Mouse (Mus musculus): ENCODE results near the gene Cry1. TPM values are rescaled to one million over a fixed set of nuclear protein-coding genes. Genes with fewer than 3 reads are reported as not detected.

Cry1 gene
- polyA plus RNA-seq, 1 experiment from 2014 or later, result 19.7 TPM

- Histone ChIP-seq H3K4me2 (ENCODE audit: low read depth, low read length) (no peak overlapping the region), H3K4me1 (ENCODE audit: control insufficient read depth, insufficient read depth, low read length) (no peaks in the 10 kb centered on the region), H3K4me3 (ENCODE audit: low read length) (no peak overlapping the region), H3K27ac (ENCODE audit: low read length) (no peak overlapping the region), H3K9ac (ENCODE audit: low read length) (no peak overlapping the region), H3K27me3 (ENCODE audit: control insufficient read depth, insufficient read depth, low read length) (no peaks in the 10 kb centered on the region), H3K9me3 (replicated peaks; ENCODE audit: control insufficient read depth, low read length) (peaks cover 4% of the 10 kb centered on the region; the same call in 1 of the 2 replicates), H3K36me3 (ENCODE audit: control insufficient read depth, insufficient read depth) (no peaks in the 10 kb centered on the region)
- 53% methylated on average over 7 of the region's 7 CpGs for WGBS
- ATAC-seq (replicated peaks; ENCODE audit: extremely low read depth, insufficient read depth, low FRiP score), result no peak
Observed at GRCm38 (mm10) chr10:85204255-85204855, 19.5 kb upstream of the Cry1 start.

DNA sequence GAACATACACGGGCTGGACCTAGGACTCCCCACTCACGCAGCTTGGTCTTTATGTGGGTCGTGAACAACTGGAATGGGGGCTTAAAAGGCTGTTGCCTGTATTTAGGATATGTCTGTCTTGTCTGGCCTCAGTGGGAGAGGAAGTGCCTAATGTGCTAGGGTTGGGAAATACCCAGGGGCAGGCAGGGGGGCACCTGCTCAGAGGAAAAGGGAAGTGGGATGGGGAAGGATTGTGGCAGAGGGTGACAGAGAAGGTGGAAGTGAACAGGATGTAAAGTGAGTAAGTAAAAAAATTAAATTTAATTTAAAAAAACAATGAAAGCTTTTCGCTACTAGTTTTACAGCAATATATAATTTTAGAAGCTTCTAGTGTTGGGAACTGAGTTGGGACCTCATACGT is 9.7 kb upstream of the Cry1 start:
- Histone ChIP-seq H3K4me1 (ENCODE audit: control insufficient read depth, insufficient read depth, low read length) (no peaks in the 10 kb centered on the region), H3K27me3 (ENCODE audit: control insufficient read depth, insufficient read depth, low read length) (no peaks in the 10 kb centered on the region), H3K4me3 (ENCODE audit: low read length) (no peak overlapping the region), H3K36me3 (ENCODE audit: control insufficient read depth, insufficient read depth) (no peaks in the 10 kb centered on the region), H3K9ac (ENCODE audit: low read length) (no peak overlapping the region), H3K27ac (ENCODE audit: low read length) (no peak overlapping the region), H3K9me3 (replicated peaks; ENCODE audit: control insufficient read depth, low read length) (no peaks in the 10 kb centered on the region), H3K4me2 (ENCODE audit: low read depth, low read length) (no peak overlapping the region)
- no peak for ATAC-seq (replicated peaks; ENCODE audit: extremely low read depth, insufficient read depth, low FRiP score)
- 73% methylated on average over 5 of the region's 5 CpGs for WGBS

- H3K4me1 ChIP-seq (ENCODE audit: control insufficient read depth, insufficient read depth, low read length), result no peaks in the 10 kb centered on the region
- ATAC-seq (replicated peaks; ENCODE audit: extremely low read depth, insufficient read depth, low FRiP score), result no peak
- H3K27ac ChIP-seq (ENCODE audit: low read length), result no peak overlapping the region
- WGBS, result 75% methylated on average over 3 of the region's 3 CpGs
- H3K27me3 ChIP-seq (ENCODE audit: control insufficient read depth, insufficient read depth, low read length), result no peaks in the 10 kb centered on the region
- H3K36me3 ChIP-seq (ENCODE audit: control insufficient read depth, insufficient read depth), result no peaks in the 10 kb centered on the region
- no peaks in the 10 kb centered on the region for H3K9me3 ChIP-seq (replicated peaks; ENCODE audit: control insufficient read depth, low read length)
- H3K9ac ChIP-seq (ENCODE audit: low read length), result no peak overlapping the region
- no peak overlapping the region for H3K4me3 ChIP-seq (ENCODE audit: low read length)
- H3K4me2 ChIP-seq (ENCODE audit: low read depth, low read length), result no peak overlapping the region
Observed at GRCm38 (mm10) chr10:85193321-85193720, 8.5 kb upstream of the Cry1 start.

DNA sequence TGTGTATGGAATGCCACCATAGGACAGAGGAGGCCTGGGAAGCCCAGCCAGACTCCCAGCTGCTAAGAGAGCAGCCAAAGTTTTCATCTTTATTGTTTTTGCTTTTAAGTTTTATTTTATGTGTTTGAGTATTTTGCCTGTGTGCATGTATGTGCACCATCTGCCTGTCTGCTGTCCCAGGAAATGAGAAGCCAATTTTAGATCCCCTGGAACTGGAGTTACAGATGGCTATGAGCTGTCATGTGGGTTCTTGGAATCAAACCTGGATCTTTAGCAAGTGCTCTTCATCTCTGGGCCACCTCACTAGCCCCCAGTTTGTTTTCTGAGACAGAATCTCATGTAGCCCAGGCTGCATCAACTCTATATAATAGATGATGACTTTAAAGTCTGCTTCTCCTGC is 5.8 kb upstream of the Cry1 start:
- Histone ChIP-seq H3K36me3 (ENCODE audit: control insufficient read depth, insufficient read depth) (no peaks in the 10 kb centered on the region), H3K4me2 (ENCODE audit: low read depth, low read length) (no peak overlapping the region), H3K4me3 (ENCODE audit: low read length) (no peak overlapping the region), H3K9ac (ENCODE audit: low read length) (no peak overlapping the region), H3K27me3 (ENCODE audit: control insufficient read depth, insufficient read depth, low read length) (no peaks in the 10 kb centered on the region), H3K9me3 (replicated peaks; ENCODE audit: control insufficient read depth, low read length) (no peaks in the 10 kb centered on the region), H3K4me1 (ENCODE audit: control insufficient read depth, insufficient read depth, low read length) (peaks cover 3% of the 10 kb centered on the region; the same call in 1 of the 2 replicates), H3K27ac (ENCODE audit: low read length) (no peak overlapping the region)
- ATAC-seq (replicated peaks; ENCODE audit: extremely low read depth, insufficient read depth, low FRiP score), result no peak

DNA sequence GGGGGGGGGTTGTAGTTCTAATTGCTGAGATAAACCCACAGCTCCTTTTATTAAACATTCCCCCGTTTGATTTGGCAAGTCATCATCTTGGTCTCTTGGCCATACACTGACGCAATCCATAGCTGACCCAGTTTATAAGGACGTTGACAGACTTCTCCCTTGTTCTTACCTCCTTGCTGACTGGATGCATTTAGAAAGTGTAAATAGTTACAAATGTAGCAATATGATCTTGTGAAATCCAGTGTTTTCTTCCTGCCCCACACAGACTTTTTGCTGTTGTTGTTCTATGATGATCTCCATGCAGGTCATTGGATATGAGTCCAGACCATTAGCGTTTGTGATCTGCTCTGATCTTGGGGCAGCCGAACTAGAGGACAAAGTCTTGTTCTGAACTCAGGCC is 5.1 kb upstream of the Cry1 start:
- no peak for ATAC-seq (replicated peaks; ENCODE audit: extremely low read depth, insufficient read depth, low FRiP score)
- Histone ChIP-seq H3K9ac (ENCODE audit: low read length) (no peak overlapping the region), H3K27me3 (ENCODE audit: control insufficient read depth, insufficient read depth, low read length) (no peaks in the 10 kb centered on the region), H3K27ac (ENCODE audit: low read length) (no peak overlapping the region), H3K36me3 (ENCODE audit: control insufficient read depth, insufficient read depth) (no peaks in the 10 kb centered on the region), H3K9me3 (replicated peaks; ENCODE audit: control insufficient read depth, low read length) (no peaks in the 10 kb centered on the region), H3K4me3 (ENCODE audit: low read length) (no peak overlapping the region), H3K4me1 (ENCODE audit: control insufficient read depth, insufficient read depth, low read length) (peaks cover 3% of the 10 kb centered on the region; the same call in 1 of the 2 replicates), H3K4me2 (ENCODE audit: low read depth, low read length) (no peak overlapping the region)
- WGBS, result 78% methylated on average over 5 of the region's 5 CpGs

DNA sequence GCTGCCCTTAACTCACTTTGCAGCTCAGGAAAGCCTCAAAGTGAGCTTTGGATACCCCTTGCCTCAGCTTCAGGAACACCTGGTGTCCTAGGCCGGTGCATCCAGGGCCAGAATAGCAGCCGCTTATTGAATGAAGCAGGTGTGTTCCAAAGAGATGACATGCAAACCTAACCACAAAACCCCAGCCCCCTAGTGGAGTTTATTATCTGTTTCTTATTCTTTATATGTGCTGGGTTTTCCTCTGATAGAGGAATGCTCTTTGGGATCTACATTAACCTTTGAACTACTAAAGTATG is 1.6 kb upstream of the Cry1 start:
- H3K4me2 ChIP-seq (ENCODE audit: low read depth, low read length), result no peak overlapping the region
- H3K9ac ChIP-seq (ENCODE audit: low read length), result no peak overlapping the region
- WGBS, result 90% methylated on average over 2 of the region's 2 CpGs
- H3K36me3 ChIP-seq (ENCODE audit: control insufficient read depth, insufficient read depth), result no peaks in the 10 kb centered on the region
- peaks cover 12% of the 10 kb centered on the region for H3K4me1 ChIP-seq (ENCODE audit: control insufficient read depth, insufficient read depth, low read length)
- ATAC-seq (replicated peaks; ENCODE audit: extremely low read depth, insufficient read depth, low FRiP score), result no peak
- no peaks in the 10 kb centered on the region for H3K27me3 ChIP-seq (ENCODE audit: control insufficient read depth, insufficient read depth, low read length)
- H3K4me3 ChIP-seq (ENCODE audit: low read length), result no peak overlapping the region
- no peak overlapping the region for H3K27ac ChIP-seq (ENCODE audit: low read length)
- no peaks in the 10 kb centered on the region for H3K9me3 ChIP-seq (replicated peaks; ENCODE audit: control insufficient read depth, low read length)

DNA sequence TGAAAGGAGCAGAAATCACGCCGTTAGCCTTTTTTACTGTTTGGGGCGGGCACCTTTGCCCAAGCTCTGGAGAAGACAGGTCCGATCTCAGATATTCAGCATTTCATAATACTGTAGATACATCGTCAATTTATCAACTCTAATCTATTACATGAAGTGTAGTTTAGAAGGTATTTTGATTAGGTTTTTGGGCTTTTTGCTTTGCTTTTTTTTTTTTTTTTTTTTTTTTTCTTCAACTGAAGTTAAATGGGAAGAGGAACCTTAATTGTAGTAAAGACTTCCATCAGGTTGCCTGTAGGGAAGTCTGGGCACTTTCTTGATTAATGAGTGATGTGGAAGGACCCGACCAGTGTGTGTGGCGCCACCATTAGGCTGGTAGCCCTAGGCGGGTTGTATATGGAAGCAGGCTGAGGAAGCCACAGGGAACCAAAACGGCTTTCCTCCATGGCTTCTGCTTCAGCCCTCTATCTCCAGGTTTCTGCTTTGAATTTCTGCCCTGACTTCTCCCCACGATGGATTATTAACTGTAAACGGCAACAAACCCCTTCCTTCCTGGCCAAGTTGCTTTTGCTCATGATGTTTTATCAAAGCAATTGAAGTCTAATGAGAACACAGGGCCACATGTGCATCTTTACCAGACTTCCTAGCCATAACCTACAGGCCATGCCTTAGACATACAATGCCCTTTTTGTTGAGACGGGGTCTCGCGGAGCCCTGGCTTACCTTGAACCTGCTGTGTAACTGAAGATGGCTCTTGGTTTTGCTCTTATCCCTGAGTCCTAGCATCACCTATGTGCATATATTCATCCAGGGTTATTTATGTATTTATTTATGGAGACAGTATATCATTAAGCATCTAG is 1.0 kb upstream of the Cry1 start:
- WGBS, result 27% methylated on average over 14 of the region's 14 CpGs

GRCm38 (mm10) chr10:85184201-85184963 is 482 bp downstream of the Cry1 start:
- Histone ChIP-seq H3K9me3 (replicated peaks; ENCODE audit: control insufficient read depth, low read length) (no peaks in the 10 kb centered on the region), H3K27ac (ENCODE audit: low read length) (peak overlapping the region; percentile 47), H3K4me1 (ENCODE audit: control insufficient read depth, insufficient read depth, low read length) (peaks cover 12% of the 10 kb centered on the region), H3K4me2 (ENCODE audit: low read depth, low read length) (peak overlapping the region; percentile 99), H3K36me3 (ENCODE audit: control insufficient read depth, insufficient read depth) (no peaks in the 10 kb centered on the region), H3K9ac (ENCODE audit: low read length) (peak overlapping the region; percentile 82), H3K4me3 (ENCODE audit: low read length) (peak overlapping the region; percentile 77), H3K27me3 (ENCODE audit: control insufficient read depth, insufficient read depth, low read length) (no peaks in the 10 kb centered on the region)
- under 1% methylated on average over 95 of the region's 95 CpGs for WGBS
- peak; percentile 29 for ATAC-seq (replicated peaks; ENCODE audit: extremely low read depth, insufficient read depth, low FRiP score)

More for the DNA sequence above, 1.0 kb upstream of the Cry1 start:
- H3K4me3 ChIP-seq (ENCODE audit: low read length), result peak overlapping the region; percentile 77
- H3K4me1 ChIP-seq (ENCODE audit: control insufficient read depth, insufficient read depth, low read length), result peaks cover 12% of the 10 kb centered on the region
- H3K27me3 ChIP-seq (ENCODE audit: control insufficient read depth, insufficient read depth, low read length), result no peaks in the 10 kb centered on the region
- no peaks in the 10 kb centered on the region for H3K36me3 ChIP-seq (ENCODE audit: control insufficient read depth, insufficient read depth)
- H3K4me2 ChIP-seq (ENCODE audit: low read depth, low read length), result peak overlapping the region; percentile 99
- H3K9ac ChIP-seq (ENCODE audit: low read length), result peak overlapping the region; percentile 82
- ATAC-seq (replicated peaks; ENCODE audit: extremely low read depth, insufficient read depth, low FRiP score), result no peak
- peak overlapping the region; percentile 89 for H3K27ac ChIP-seq (ENCODE audit: low read length)
- H3K9me3 ChIP-seq (replicated peaks; ENCODE audit: control insufficient read depth, low read length), result no peaks in the 10 kb centered on the region

DNA sequence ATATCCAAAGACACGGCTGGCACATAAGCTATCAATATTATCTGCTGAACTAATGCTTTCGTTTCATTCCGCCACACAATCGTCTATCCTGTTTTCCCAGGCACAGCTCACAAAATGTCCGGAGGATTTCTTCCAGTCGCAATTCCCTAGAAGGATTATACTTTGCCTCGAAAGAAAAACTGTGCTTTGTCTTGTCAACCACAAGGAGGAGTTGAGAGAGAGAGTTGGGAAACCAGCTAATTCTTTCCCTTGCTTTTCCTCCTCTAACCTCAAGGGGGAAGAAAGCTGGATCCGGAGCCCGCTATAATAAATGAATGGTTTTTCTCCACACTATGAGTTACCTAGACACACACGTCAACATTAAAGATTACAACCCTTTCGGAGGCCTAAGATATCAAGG is 1.2 kb downstream of the Cry1 start:
- peak overlapping the region; percentile 99 for H3K4me2 ChIP-seq (ENCODE audit: low read depth, low read length)
- peak overlapping the region; percentile 68 for H3K27ac ChIP-seq (ENCODE audit: low read length)
- no peak for ATAC-seq (replicated peaks; ENCODE audit: extremely low read depth, insufficient read depth, low FRiP score)
- H3K9me3 ChIP-seq (replicated peaks; ENCODE audit: control insufficient read depth, low read length), result no peaks in the 10 kb centered on the region
- H3K4me1 ChIP-seq (ENCODE audit: control insufficient read depth, insufficient read depth, low read length), result peaks cover 12% of the 10 kb centered on the region
- H3K9ac ChIP-seq (ENCODE audit: low read length), result peak overlapping the region; percentile 82
- peak overlapping the region; percentile 77 for H3K4me3 ChIP-seq (ENCODE audit: low read length)
- no peaks in the 10 kb centered on the region for H3K36me3 ChIP-seq (ENCODE audit: control insufficient read depth, insufficient read depth)
- 1% methylated on average over 11 of the region's 11 CpGs for WGBS
- H3K27me3 ChIP-seq (ENCODE audit: control insufficient read depth, insufficient read depth, low read length), result no peaks in the 10 kb centered on the region

Data from heart, embryonic 16.5 days (tissue).